Mouse (Mus musculus): ENCODE results near the gene Zfp775. TPM values are rescaled to one million over a fixed set of nuclear protein-coding genes. Genes with fewer than 3 reads are reported as not detected.
A peak's percentile ranks its signal among the peaks of the same experiment; 100 is the strongest.

Gene Zfp775
- total RNA-seq (2021) = 1 to 10 TPM; 6.5 to 6.9 TPM
- long read RNA-seq, experiment 1, full-length matches to known transcripts = 11 of 12 reads
- long read RNA-seq, experiment 1, partial matches to known transcripts = 0 of 12 reads
- long read RNA-seq, experiment 1, other reads (novel, unspliced or antisense) = 1 of 12 reads
- long read RNA-seq, experiment 2, full-length matches to known transcripts = 23 of 28 reads
- long read RNA-seq, experiment 2, partial matches to known transcripts = 0 of 28 reads
- long read RNA-seq, experiment 2, other reads (novel, unspliced or antisense) = 5 of 28 reads

DNA sequence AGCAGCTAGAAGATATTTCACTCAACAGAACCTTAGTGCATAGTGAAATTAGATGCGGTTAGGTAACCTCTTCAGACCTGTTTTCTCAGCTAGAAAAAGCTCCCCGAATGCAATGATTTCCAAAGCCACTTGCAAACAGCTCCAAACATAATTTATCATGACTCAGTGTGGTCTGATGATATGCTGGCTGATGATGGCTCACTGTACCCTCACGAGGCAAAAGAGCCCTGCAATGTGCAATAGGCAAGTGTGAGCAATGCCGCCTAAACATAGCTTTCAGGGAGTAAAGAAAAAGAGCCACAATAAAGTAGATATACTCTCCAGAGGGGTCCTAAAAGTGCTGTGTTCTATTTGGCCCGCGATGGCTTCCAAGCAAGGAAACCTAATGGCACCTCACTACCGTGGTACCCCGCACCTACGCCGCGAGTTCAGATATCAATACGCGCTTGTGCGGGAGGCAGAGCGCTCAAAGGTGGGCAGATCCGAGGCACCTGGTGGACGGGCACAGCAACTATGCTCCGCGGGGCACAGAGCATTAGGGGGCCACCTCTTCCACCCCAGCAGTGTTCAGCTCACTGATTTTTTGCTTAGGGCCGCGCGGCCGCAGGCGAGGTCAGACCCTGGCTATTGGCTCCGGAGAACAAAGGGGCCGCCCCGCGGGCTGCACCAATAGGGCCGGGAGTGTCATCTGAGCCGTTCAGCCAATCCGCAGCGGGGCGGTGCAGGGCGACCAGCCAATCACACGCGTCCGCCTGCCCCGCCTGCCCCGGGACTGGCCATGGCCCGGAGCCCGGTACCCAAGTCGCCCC is at the start of gene Zfp775:
Gene Zfp775 (plus strand): TSS at position 793 of the 809 bp plus-strand sequence.
- DNase-seq = peak; percentile 99

DNA sequence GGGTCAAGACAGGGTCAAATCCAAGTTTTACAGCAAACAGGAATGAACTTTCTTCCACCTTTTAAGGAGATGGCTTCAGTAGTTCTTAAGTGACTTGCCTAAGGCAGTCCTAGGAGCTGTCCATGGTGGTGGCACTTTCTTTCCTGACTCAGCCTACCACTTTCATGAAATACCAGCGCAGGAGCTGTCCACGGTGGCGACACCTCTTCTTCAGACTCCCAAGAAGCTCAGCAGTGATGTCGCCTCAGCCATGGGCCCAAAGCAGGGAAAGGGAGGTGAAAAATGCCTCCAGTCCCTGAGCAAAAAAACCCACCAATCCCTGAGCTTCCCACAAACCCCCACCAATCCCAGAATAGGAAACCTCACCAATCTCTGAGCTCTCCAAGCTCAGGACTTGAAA is 48.9 kb upstream of the Zfp775 start:
- DNase-seq = no peak

DNA sequence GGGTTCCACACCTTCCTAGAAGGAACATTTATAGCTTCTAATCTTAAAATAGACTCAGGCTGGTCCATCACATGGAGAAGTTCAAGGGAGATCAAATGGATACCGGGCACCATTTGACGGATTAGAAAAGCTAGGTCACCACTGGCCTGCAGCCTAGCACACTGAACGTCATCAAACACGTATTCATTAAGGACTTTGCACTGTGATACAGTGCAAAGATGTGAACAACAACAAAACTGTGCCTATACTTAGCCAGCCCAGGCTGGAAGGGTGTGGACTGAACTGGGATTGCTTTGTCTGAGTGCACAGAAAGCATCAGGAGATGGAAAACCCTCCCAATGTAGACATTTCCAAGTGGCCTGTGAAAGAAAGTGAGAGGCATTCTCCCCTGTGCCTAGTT is 48.0 kb upstream of the Zfp775 start:
- DNase-seq = peak; percentile 75

DNA sequence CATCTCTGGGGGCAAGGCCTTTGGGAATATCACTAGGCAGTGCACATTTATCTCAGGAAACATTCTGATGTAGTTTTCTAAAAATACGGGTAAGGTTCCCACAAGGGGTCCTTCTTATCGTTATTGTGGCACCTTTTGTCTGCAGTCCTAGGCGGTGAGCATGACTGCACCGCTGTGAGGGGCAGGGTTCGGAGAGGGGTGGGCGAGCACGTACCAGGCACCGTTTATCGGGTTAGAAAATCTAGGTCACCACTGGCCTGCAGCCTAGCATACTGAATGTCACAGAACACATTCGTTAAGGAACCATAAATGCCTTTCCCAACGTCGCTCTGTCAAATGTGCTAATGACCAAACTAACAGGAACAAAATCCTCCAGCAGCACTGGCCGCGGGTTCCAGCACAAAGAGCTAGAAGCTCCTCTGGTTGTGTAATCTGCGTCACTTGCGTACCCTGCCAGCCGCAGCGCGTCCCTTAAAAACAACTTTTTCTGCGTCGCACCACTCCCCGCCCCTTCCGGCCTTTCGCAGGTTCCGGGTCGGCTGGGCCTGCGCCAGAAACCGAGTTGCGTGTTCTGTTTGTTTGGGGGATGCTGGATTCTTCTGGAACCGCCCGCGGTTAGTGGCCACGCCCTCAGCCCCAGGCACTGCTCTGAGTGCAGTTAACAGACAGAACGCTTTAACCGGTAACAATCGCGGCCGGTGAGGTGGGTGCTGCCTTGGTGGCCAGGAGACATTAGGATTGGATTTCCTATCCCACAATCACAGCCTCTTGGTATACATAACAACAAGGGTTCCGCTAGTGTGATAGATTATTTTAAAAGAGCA is 47.4 kb upstream of the Zfp775 start, which contains the start of gene Lrrc61:
Gene Lrrc61 (plus strand): TSS at position 517 of the 824 bp plus-strand sequence.
- DNase-seq = peak; percentile 97

DNA sequence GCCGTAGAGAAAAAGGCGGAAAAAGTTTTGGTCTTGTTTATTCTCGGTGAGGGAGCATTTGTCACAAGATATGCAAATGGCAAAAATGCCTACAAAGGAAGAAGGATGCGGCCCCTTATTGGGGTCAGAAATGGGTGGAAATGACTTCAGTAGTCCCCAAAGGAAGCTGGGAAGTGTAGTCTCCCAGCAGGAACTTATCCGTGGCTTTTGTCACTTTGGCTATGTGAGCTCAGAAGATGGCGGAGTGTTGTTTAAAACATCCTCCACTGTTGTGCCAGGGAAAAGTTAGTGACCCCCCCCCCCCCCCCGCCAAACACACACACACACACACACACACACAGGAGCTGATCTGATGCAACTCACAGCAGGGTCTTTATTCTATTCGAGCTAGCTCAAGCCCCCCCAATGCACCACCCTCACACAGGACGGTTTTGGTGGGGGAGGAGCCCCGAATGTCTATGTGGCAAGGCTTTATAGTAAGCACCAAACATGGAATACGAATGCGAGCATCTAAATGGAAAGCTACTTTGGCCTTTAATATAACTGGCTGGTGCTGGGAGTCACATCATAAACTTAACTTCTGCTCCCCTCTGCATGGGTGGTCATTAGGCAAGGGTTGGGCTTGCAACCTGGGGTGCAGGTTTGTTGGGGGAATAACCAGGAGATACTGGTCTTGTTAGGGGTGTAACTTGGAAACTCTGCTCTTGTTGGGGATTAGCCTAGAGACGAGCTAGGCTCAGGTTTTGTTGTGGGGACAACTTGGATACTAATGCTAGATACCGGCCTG is 46.6 kb upstream of the Zfp775 start:
- DNase-seq = peak; percentile 55

- DNase-seq = no peak
These were observed 45.9 kb upstream of the Zfp775 start for GRCm38 (mm10) chr6:48555956-48556355.

GRCm38 (mm10) chr6:48565693-48566310 is 36.1 kb upstream of the Zfp775 start:
- no peak for DNase-seq

DNA sequence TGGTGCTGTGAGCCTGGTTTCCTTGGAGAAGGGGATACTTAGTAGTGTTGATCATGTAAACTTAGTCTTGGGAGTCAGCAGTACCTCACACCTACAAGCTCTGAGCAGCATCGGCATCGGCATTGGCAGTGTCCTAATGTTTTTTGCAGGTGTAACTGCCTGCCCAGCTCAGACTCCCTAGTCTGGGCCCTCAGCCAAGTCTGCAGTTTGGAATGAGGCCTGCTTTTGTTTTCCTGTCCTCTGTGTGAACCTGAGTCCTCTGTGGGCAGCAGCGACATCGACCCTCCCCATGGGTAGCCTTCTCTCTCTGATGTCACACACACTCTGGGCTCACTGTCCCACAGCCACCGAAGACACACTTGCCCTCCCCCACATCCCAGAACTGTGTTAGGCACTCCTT is 35.6 kb upstream of the Zfp775 start:
- peak; percentile 64 for DNase-seq

DNA sequence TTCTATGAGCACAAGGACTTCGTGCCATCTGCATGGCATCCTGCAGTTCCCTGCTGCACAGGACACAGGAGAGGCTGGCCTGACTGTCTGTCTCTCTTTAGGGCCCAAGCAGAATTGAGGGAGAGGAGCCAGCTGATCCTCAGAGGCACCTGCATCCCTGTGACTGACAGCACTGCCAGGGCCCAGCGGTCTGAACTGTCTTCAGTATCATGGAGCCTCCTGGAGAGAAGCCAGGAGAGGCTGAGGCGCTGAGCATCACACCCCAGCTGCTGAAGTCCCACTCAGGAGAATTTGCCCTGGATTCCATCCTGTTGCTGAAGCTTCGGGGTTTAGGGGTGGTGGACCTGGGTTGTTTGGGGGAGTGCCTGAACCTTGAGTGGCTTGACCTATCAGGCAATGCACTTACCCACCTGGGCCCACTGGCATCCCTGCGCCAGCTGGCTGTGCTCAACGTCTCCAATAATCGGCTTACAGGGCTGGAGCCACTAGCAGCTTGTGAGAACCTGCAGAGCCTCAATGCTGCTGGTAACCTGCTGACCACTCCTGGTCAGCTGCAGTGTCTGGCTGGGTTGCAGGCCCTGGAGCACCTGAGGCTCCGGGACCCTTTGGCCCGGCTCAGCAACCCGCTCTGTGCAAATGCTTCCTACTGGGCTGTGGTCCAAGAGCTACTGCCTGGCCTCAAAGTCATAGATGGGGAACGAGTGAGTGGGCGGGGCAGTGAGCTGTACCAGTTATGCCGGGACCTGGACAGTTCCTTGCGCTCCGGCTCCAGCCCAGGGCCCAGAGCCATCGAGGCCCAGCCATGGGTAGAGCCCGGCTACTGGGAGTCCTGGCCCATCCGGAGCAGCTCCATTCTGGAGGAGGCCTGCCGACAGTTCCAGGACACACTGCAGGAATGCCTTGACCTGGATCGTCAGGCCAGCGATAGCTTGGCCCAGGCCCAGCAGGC is 33.6 kb upstream of the Zfp775 start:
- peak; percentile 53 for DNase-seq

DNA sequence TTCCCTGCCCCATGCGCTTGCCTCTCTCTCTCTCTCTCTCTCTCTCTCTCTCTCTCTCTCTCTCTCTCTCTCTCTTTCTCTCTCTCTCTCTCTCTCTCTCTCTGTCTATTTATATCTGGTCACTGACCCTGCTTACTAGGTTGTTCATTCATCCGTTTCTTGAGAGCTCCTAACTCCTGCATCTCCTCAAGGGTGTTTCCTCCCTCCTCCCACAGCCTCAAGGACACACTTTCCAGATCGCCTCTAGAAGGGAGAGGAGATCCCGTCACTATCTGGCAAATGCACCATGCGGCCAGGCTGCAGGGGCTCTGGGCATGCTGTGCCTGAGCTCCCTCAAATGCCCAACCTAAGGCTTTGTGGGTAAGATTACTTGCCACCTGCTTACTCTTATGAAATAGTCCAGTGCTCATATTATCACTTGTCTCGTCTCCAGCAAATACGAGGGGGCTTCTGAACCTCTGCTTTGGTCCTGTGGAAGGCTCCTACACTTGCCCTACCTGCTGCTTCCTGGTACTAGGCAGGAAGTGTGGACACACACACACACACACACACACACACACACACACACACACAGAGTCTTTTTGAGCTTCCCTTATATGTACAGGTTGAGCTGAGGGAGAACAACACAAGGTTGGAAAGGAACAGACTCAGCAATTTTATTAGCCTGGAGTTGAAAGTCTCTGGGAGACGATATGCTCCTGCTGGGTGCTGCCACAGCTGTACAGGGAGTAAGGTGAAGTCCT is 32.6 kb upstream of the Zfp775 start:
- DNase-seq = no peak

- no peak for DNase-seq
These were observed 29.8 kb upstream of the Zfp775 start for GRCm38 (mm10) chr6:48572014-48572413.

- DNase-seq = peak; percentile 78
These were observed 29.2 kb upstream of the Zfp775 start, which contains the start of gene Rarres2 for GRCm38 (mm10) chr6:48572572-48573061. Gene Rarres2, minus strand, starts transcription at chr6:48572789.

- no peak for DNase-seq
These were observed 28.6 kb upstream of the Zfp775 start for GRCm38 (mm10) chr6:48573280-48573679.

- no peak for DNase-seq
These were observed 27.9 kb upstream of the Zfp775 start for GRCm38 (mm10) chr6:48573981-48574380.

DNA sequence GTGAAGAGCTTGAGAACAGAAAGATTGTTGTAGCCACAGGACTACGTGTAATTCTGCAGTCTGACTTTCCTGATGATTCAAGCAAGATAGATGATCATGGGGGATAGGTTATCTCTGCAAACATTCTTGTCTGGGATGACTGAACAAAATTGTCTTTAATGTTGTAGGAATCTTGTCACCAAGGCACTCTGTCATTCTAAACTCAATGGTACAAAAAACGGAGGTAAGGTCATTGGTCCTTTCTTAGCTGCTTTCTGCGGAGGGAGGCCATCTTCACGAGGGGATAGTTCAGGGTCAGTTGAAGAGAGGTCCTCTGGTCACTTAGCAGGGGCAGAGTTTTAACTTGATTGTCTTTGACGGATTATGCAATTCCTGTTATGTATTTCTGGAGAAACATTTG is 23.1 kb upstream of the Zfp775 start:
- no peak for DNase-seq

GRCm38 (mm10) chr6:48579215-48579648 is 22.6 kb upstream of the Zfp775 start:
- no peak for DNase-seq

- no peak for DNase-seq
These were observed 20.6 kb upstream of the Zfp775 start for GRCm38 (mm10) chr6:48581257-48581656.

- DNase-seq = no peak
These were observed 19.8 kb upstream of the Zfp775 start for GRCm38 (mm10) chr6:48582037-48582436.

DNA sequence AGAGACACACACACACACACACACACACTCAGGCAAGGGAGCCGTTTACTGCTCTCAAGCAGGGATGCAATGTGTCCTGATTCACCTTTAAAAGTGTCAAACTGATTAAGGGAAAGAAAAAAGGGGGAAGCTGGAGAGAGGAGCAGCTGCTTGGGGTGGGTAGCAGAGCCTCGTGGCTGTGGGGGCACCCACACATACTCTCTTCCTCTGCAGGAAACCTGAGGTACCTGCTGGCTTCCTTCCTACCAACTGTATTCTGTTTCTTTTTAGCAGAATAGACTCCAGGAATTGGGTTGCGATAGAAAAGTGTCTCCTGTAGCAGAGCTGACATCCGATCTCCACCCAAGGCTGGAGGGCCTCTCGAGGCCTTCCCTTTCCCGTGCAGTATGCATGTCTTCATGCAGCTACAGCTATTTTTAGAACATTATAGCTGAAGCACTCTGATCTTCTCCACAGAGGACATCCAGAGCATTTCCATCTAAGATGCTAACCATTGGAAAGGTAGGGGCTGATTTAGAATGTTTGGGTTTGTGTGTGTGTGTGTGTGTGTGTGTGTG is 12.6 kb upstream of the Zfp775 start, which contains the start of gene Gm45021:
Gene Gm45021 (plus strand): TSS at position 417 of the 557 bp plus-strand sequence.
- no peak for DNase-seq

Measured in gastrocnemius, postnatal 25 days (tissue).